Mouse (Mus musculus) ovary, postnatal 14 days (tissue): ENCODE results near the gene Ttll12.
A peak's percentile ranks its signal among the peaks of the same experiment; 100 is the strongest.

Experiments
- DNase-seq: peaks from one replicate; pipeline ENCODE4 v3.0.0; 2022; ENCODE audit warnings: low spot score

Gene Ttll12

GRCm38 (mm10) chr15:83593189-83593585 lies 1.8 kb downstream of the Ttll12 start:
- DNase-seq, result no peak

DNA sequence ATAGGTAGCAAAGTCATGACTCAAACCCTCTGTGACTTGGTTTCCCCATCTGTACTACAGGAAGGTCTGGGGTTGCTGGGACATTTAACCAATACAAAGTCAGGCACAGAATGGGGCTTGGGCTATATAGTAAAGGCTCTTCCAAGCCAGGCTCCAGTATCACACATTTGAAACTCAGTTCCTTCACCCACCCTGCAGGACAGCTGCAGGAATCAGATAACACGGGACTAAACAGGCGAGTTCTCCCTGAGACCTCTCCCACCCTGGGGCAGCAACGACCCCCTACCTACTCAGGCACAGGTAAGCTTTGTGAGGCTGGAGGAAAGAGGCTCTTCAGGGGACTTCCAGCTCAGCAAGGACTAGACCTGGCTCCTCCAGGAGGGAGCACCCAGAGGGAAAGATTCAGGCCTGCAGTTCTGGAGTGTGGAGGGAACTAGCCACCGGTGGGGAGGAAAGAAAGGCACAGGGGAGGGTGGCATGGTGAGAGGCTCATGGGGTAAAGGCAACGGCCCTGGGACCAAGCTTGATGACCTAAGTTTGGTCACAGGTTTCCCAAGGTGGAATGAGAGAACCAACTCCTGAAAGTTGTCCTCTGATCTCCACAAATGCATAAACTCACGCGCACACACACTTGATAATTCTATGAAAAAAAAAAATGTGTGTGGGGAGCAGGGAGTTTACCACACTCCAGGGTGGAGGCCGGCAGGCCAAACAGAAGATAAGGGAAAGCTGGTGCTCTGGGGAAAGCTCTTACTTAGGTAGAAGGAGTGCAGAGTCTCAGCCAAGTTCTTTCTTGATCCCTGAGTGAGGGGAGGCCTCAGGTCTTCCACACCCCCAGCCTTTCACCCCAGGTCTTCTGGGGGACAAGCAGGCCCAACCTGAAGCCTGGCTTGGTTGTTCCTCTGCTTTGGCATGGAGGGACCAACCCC lies 2.4 kb downstream of the Ttll12 start:
- DNase-seq, result no peak

- DNase-seq, result no peak
Observed at GRCm38 (mm10) chr15:83591758-83592157, 3.2 kb downstream of the Ttll12 start.

DNA sequence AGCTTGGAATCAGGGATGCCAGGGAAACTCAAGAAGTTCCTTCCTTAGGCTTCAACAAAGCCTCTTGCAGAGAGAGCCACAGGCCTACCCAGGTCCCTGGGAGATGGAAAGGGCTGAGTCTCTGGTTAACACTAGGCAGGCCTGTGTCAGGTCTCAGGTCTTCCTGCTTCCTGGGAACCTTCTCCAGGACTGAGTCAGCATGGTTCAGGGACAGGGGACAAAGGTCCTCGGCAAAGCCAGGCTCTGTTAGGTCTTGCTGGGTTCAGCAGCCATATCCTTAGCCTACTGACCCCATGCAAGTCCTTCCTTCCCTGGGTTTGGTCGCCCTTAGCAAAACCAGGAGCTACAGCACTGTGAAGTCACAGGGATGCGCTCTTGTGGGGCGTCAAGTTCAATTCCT lies 4.1 kb downstream of the Ttll12 start:
- DNase-seq, result no peak

GRCm38 (mm10) chr15:83584741-83585220 lies 10.2 kb downstream of the Ttll12 start:
- no peak for DNase-seq

DNA sequence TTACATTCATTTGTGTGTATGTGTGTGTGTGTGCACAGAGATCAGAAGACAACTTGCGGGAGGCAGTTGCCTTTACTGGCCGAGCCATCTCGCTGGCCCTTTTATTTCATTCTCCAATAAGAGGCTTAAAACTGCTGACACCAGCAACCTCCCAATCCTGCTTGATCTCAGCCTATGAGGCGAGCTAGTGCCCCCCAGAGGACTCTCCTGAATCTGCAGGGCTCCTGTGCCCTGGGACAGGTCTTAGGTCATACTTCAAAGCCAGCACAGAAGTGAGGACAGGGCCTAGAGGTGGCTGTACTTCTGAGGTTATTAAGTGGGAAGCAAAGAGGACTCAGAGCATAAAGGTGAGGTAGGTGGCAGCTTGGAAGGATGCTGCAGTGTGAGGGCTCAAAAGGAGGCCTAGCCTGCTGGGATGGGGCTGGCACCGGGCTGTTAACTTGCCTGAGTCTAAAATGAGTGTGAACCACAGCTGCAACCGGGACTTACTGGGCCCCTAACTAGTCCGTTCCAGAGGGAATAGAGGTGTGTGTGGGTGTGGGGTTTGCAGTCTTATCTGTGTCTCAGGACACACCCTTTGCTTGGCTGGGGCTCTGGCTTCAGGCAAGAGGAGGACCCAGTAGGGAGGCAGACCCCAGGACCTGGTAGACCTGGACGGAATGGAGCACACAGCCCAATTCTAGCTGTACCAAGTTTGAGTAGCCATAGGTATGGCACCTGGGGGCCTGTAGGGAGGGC lies 11.4 kb downstream of the Ttll12 start:
- DNase-seq, result no peak

DNA sequence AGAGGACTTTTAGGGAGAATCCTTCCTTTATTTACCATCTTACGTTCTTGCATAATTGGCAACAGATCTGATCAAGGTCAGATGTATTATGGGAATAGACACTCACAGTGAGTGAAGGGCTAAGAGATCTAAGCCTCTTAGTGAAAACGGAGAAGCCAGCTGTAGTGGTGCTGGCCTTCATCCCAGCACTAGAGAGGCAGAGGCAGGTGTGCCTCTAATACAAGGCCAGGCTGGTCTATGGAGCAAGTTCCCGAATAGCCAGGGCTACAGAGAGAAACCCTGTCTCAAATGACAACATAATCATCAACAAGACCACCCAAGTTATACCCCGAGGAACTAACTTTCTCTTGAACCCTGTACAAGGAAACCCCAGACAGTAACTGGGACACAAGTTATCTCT lies 12.0 kb downstream of the Ttll12 start:
- no peak for DNase-seq

GRCm38 (mm10) chr15:83576651-83577050 lies 18.3 kb downstream of the Ttll12 start:
- DNase-seq, result no peak

- no peak for DNase-seq
Observed at GRCm38 (mm10) chr15:83575543-83575942, 19.4 kb downstream of the Ttll12 start.

DNA sequence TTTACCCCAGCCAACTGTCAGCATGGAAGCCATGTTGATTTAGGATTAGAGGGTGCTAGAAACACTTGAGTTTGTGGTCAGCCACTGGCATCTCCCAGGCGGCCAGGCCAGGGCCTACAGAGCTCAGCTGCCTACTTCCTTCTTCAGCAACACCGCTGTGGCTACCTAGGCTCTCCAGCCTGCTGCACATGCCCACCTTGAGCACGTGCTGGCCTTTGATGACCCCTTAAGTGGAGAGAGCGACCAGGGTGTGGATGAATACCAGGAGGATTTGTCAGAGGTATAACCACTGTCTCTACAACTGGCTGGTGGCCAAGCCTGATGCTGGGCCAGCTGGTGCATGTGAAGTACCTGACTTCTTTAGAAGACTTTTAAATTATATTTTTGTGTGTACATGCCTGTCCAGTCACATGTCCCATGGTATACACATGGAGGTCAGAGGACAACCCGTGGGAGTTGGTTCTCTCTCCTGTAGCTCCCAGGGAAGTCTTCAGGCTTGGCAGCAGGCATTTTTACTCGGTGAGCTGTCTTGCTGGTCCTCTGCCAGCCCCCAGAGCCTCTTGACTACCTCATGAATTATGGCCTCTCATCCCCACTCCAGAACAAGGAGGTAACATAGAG lies 20.1 kb downstream of the Ttll12 start:
- peak; percentile 34 for DNase-seq

GRCm38 (mm10) chr15:83573606-83574005 lies 21.4 kb downstream of the Ttll12 start:
- DNase-seq, result no peak

DNA sequence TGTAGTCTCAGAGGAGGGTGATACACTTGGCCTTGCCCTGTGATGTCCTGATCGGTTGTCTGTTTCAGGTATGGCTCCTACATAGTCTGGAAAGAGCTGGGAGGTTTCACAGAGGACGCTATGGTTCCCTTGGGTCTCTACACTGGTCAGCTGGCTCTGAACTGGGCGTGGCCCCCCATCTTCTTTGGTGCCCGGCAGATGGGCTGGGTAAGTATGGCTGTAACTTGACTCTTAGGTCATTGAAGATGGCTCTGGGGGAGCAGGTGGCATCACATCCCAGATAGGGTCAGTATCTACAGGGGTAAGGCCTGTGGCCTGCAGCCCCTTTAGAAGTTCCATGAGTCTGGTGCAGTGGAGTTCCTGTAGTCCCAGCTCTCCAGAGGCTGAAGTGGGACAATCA lies 22.8 kb downstream of the Ttll12 start:
- no peak for DNase-seq

DNA sequence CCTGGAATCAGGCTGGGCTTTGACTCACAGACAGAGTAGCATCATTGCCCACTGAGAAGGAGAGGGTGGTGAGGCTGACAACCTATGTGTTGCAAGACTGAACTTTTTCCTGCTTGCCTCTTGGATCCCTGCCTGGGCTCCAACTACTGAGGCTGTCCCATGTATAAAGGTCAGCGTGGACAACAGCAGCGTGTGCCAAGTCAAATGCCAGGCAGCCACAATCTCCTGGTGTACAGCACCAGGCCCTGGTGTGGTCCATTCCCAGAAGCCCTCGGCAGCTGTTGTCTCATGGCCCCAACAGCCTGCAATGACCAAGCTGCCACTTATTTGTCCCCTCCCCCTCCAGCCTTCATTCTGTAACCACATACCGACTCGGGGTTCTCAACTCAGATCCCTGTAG lies 23.3 kb downstream of the Ttll12 start:
- DNase-seq, result no peak

- DNase-seq, result no peak
Observed at GRCm38 (mm10) chr15:83570641-83571040, 24.3 kb downstream of the Ttll12 start.

DNA sequence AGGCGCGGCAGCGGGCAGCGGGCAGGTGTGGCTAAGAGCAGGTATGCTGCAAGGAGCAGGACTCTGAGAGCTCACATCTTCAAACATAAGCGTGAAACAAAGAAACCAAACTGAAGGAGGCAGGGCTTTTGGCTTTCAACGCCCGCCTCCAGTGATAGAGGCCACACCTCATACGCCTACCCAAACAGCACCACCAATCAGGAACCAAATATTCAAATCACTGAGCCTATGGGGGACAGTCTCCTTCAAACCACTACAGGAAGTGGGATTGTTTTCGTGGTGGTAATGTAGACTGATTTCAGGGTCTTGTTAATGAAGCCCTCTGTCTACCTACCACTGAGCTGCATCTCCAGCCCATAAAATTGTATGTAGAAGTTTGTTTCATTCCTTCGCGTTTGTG lies 25.3 kb downstream of the Ttll12 start:
- DNase-seq, result no peak

DNA sequence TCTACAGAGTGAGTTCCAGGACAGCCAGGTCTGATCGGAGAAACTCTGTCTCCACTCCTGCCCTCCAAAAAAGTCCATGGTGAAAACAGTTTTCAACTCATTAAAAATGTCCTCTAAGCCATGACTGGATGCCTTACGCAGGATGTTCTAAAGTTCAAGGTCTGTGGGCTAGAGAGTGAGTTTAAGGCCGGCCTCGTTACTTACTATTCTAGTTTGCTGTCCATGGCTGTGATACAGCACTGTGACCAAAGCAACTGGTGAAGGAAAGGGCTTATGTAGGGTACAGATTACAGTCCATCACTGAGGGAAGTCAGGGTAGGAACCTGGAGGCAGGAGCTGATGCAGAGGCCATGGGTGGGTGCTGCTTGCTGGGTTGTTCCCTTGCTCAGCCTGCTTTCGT lies 26.4 kb downstream of the Ttll12 start:
- no peak for DNase-seq

DNA sequence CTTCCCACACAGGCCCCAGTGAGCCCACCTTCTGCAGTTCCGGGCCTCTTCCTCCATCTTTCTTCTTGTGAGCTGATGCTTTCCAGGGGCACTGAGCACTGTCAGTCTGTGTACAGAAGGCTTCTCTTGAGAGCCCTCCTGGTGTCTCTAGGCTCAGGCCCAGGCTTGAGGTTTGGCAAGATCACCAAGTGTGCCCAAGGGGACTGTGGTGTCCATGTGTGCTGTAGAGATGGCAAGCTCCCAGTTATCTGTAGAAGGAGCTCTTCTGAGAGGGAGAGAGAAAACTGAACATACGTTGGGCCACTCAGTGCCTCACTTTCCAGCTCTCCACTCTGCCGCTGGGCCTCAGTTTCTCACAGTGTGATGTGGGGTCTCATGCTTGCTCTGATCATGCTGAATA lies 27.2 kb downstream of the Ttll12 start:
- DNase-seq, result no peak

- no peak for DNase-seq
Observed at GRCm38 (mm10) chr15:83566006-83566405, 29.0 kb downstream of the Ttll12 start.

DNA sequence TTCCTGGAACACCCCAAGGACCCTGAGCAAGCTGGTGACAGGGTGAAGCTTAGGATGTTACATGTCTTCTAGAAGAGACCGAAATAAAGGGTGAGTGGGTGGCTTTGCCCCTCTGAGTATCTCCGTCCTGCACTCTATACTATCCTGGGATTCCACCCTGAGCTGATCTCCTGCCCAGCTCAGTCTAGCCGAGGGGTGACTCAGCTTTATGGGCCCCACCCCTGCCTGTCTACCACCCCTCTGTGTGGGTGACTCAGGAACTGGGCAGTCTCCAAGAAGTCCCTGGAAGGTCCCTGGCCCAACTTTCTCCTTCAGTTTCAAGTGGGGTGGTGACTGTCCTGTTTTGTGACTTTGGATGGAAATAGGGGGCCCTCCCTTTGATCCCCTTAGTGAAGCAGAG lies 29.5 kb downstream of the Ttll12 start:
- no peak for DNase-seq

DNA sequence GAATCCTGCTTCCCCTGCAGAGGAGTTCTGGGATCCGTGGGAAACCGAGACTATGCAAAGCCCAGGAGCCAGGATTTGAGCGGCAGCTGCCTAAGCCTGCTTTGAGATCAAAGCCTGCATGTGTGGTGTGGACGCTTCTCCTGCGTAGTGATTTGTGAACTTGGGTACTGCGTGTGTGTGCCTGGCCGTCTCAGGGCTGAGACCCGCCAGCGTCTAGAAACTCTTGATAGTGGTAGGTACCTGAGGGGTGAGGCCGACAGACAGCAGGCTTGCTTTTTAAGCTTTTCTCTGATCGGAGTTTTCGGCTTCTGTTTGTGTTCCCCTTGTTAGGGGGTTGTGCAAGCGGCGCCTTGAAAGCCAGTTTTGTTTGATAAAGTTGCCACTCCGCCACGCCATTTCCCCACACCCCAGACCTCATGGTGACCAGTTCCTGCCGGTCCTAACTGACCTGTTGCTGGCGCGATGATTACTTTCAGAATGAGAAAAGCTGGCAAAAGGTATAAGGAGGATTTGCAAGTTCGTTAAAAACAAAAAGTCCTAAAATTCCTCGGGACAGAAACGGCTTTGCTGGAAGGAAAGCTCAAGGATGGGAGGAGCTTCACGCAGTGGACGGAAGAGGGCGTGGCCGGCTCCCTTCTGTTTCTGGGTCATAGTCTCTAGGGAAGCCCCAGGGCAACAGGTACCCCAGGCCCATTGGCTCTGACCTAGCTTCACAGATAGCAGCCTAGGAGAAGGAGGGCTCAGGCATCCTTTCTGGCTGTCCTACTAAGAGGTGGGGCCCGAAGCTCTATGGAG lies 30.9 kb downstream of the Ttll12 start:
- peak; percentile 38 for DNase-seq

GRCm38 (mm10) chr15:83563327-83563856 lies 31.6 kb downstream of the Ttll12 start, which contains the start of the genes Tspo and Mcat:
Tspo (plus strand) TSS chr15:83563592.
Mcat (minus strand) TSS chr15:83563787.
- DNase-seq, result peak; percentile 37
